Mouse (Mus musculus): ENCODE results near the gene Taar8c.

- TF ChIP-seq GATA1 (IDR thresholded peaks at IDR 0.05; ENCODE audit: low read length) (no peak), TAL1 (IDR thresholded peaks at IDR 0.05; ENCODE audit: low read length) (no peak)
These were observed 30.6 kb upstream of the Taar8c start for GRCm38 (mm10) chr10:24132273-24132672.

All from erythroblast, embryonic 14.5 days (primary cell).